Mouse (Mus musculus): ENCODE measurements around the gene Tmem190.

DNA sequence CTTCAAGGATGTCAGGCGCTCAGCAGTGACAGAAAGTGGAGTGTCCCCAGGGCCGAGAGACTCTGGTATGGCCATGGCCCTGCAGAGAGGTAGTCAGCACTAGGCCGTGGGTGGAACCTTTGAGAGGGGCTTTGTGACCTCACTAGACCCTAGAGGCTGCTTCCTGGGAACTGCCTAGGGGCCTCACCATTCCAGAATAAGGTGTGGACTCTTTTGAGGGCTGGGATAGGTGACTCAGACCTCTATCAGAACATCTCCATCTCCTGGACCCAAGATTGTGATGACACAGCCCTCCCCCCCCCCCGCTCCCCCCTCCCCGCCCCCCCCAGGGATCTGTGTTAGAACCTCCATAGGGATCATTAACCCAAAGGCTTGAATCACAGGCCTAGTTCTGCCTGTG is 11.5 kb upstream of the Tmem190 start, which contains the start of gene Fam71e2:
- TF ChIP-seq CTCF (IDR thresholded peaks at IDR 0.05; ENCODE audit: low read depth): no peak
- TF ChIP-seq EP300 (IDR thresholded peaks at IDR 0.05; ENCODE audit: low read depth): no peak
